Mouse (Mus musculus) lung, embryonic 14.5 days (tissue): ENCODE measurements around the gene Klf4. TPM values are rescaled to one million over a fixed set of nuclear protein-coding genes. Genes with fewer than 3 reads are reported as not detected.

Source experiments
- ATAC-seq: fragments of 200-750 bp; cut with Nextera tagmentation; 2 replicates; pipeline ENCODE4 v1.8.0; 2017; ENCODE audit warnings: mild to moderate bottlenecking, moderate TSS enrichment, moderate library complexity; ENCODE audit not compliant: insufficient read depth
- DNase-seq: peaks from one replicate; pipeline ENCODE4 v3.0.0-alpha.2; 2015
- H3K27ac ChIP-seq: fragments of 300-500 bp; sonication (generic); 2 replicates; pipeline ENCODE4 v1.5.1; 2014; ENCODE audit warnings: low read depth, mild to moderate bottlenecking, moderate library complexity
- H3K27me3 ChIP-seq: fragments of 300-500 bp; sonication (generic); 2 replicates; pipeline ENCODE4 v1.6.1; 2014; ENCODE audit warnings: low read length, control low read depth; ENCODE audit not compliant: insufficient read depth
- H3K36me3 ChIP-seq: fragments of 300-500 bp; sonication (generic); 2 replicates; pipeline ENCODE4 v1.6.1; 2014; ENCODE audit warnings: control low read depth; ENCODE audit not compliant: insufficient read depth
- H3K4me1 ChIP-seq: fragments of 300-500 bp; sonication (generic); 2 replicates; pipeline ENCODE4 v1.6.1; 2014; ENCODE audit warnings: antibody characterized with exemption, control low read depth; ENCODE audit not compliant: insufficient read depth
- H3K4me2 ChIP-seq: fragments of 300-500 bp; sonication (generic); 2 replicates; pipeline ENCODE4 v1.6.1; 2014; ENCODE audit warnings: mild to moderate bottlenecking
- H3K4me3 ChIP-seq: fragments of 300-500 bp; sonication (generic); 2 replicates; pipeline ENCODE4 v1.5.1; 2014; ENCODE audit warnings: low read depth, low read length
- H3K9ac ChIP-seq: fragments of 300-500 bp; sonication (generic); 2 replicates; pipeline ENCODE4 v1.6.1; 2014
- H3K9me3 ChIP-seq: fragments of 300-500 bp; sonication (generic); 2 replicates; pipeline ENCODE4 v1.6.1; 2016; ENCODE audit warnings: low read depth, low read length, control low read depth
- CTCF ChIP-seq: IDR thresholded peaks from 2 replicates; pipeline ENCODE4 v1.5.1; 2016; ENCODE audit warnings: antibody characterized with exemption, low read depth
- WGBS: fragments of 180-500 bp; shearing (Covaris S2); extraction: QIAGEN DNeasy Blood & Tissue Kit; methylation state at CpG from one replicate; pipeline ENCODE4 v1.1.7; 2014; 5-methylcytosine and 5-hydroxymethylcytosine counted together
- polyA plus RNA-seq: library from polyadenylated mRNA; unstranded; fragments of >200 nt; fragmentation: Nextera tagmentation; extraction: Ambion mirVana; gene quantifications from 2 replicates; pipeline ENCODE4 v1.2.1, GENCODE M21; 2014

Klf4 gene
- polyA plus RNA-seq, 1 experiment from 2014 or later: 5.1 TPM

- Histone ChIP-seq H3K9ac (no peak overlapping the region), H3K9me3 (no peaks in the 10 kb centered on the region), H3K4me2 (no peak overlapping the region), H3K4me1 (no peaks in the 10 kb centered on the region), H3K27me3 (no peaks in the 10 kb centered on the region), H3K4me3 (no peak overlapping the region), H3K36me3 (no peaks in the 10 kb centered on the region), H3K27ac (no peak overlapping the region)
- no peak for TF ChIP-seq CTCF
- no peak for DNase-seq
- ATAC-seq: no peak
- 75% methylated on average over 12 of the region's 12 CpGs for WGBS
Measured at GRCm38 (mm10) chr4:55546869-55547268, 14.6 kb upstream of the Klf4 start.

- DNase-seq: no peak
- H3K9me3 ChIP-seq: no peaks in the 10 kb centered on the region
- WGBS: 48% methylated on average over 2 of the region's 2 CpGs
Measured at GRCm38 (mm10) chr4:55542753-55543152, 10.5 kb upstream of the Klf4 start.

GRCm38 (mm10) chr4:55541654-55542053 lies 9.4 kb upstream of the Klf4 start:
- Histone ChIP-seq H3K4me1 (no peaks in the 10 kb centered on the region), H3K27me3 (no peaks in the 10 kb centered on the region), H3K9me3 (no peaks in the 10 kb centered on the region), H3K36me3 (no peaks in the 10 kb centered on the region), H3K4me3 (no peak overlapping the region), H3K27ac (no peak overlapping the region), H3K4me2 (no peak overlapping the region), H3K9ac (no peak overlapping the region)
- ATAC-seq (no peak), DNase-seq (no peak)
- WGBS: 50% methylated on average over 4 of the region's 4 CpGs
- no peak for TF ChIP-seq CTCF

More at GRCm38 (mm10) chr4:55542753-55543152, 10.5 kb upstream of the Klf4 start:
- Histone ChIP-seq H3K27me3 (no peaks in the 10 kb centered on the region), H3K36me3 (no peaks in the 10 kb centered on the region), H3K9ac (no peak overlapping the region), H3K4me2 (no peak overlapping the region), H3K27ac (no peak overlapping the region), H3K4me1 (no peaks in the 10 kb centered on the region), H3K4me3 (no peak overlapping the region)
- no peak for TF ChIP-seq CTCF
- no peak for ATAC-seq

GRCm38 (mm10) chr4:55541221-55541620 lies 9.0 kb upstream of the Klf4 start:
- H3K9ac ChIP-seq: no peak overlapping the region
- 0 out of 2 replicates have a peak, but pooled peaks have one; percentile 52 for ATAC-seq
- WGBS: 31% methylated on average over 4 of the region's 4 CpGs

GRCm38 (mm10) chr4:55535012-55535411 lies 2.7 kb upstream of the Klf4 start:
- no peak overlapping the region for H3K27ac ChIP-seq
- no peak overlapping the region for H3K9ac ChIP-seq
- H3K27me3 ChIP-seq: peaks cover 15% of the 10 kb centered on the region
- no peak overlapping the region for H3K4me2 ChIP-seq
- H3K9me3 ChIP-seq: no peaks in the 10 kb centered on the region
- no peaks in the 10 kb centered on the region for H3K36me3 ChIP-seq
- no peaks in the 10 kb centered on the region; the same call in 1 of the 2 replicates for H3K4me1 ChIP-seq
- no peak for DNase-seq
- no peak for TF ChIP-seq CTCF
- H3K4me3 ChIP-seq: no peak overlapping the region
- no peak for ATAC-seq

More at GRCm38 (mm10) chr4:55541221-55541620, 9.0 kb upstream of the Klf4 start:
- no peak overlapping the region for H3K27ac ChIP-seq
- H3K4me3 ChIP-seq: no peak overlapping the region
- no peaks in the 10 kb centered on the region for H3K36me3 ChIP-seq
- no peak for DNase-seq
- no peaks in the 10 kb centered on the region for H3K27me3 ChIP-seq
- no peak overlapping the region for H3K4me2 ChIP-seq
- no peak for TF ChIP-seq CTCF
- no peaks in the 10 kb centered on the region for H3K9me3 ChIP-seq
- H3K4me1 ChIP-seq: no peaks in the 10 kb centered on the region

- Histone ChIP-seq H3K4me3 (no peak overlapping the region), H3K9ac (no peak overlapping the region), H3K4me2 (no peak overlapping the region), H3K27me3 (peaks cover 15% of the 10 kb centered on the region), H3K36me3 (no peaks in the 10 kb centered on the region), H3K9me3 (no peaks in the 10 kb centered on the region), H3K27ac (no peak overlapping the region), H3K4me1 (no peaks in the 10 kb centered on the region; the same call in 1 of the 2 replicates)
- WGBS: 65% methylated on average over 4 of the region's 4 CpGs
- no peak for TF ChIP-seq CTCF
- no peak for ATAC-seq
- DNase-seq: peak; percentile 19
Measured at GRCm38 (mm10) chr4:55534510-55534909, 2.2 kb upstream of the Klf4 start.

GRCm38 (mm10) chr4:55533803-55534254 lies 1.6 kb upstream of the Klf4 start:
- TF ChIP-seq CTCF: no peak
- peak overlapping the region; percentile 68 for H3K9ac ChIP-seq
- no peaks in the 10 kb centered on the region for H3K9me3 ChIP-seq
- peak overlapping the region; percentile 62 for H3K4me3 ChIP-seq
- H3K4me1 ChIP-seq: no peaks in the 10 kb centered on the region; the same call in 1 of the 2 replicates
- no peaks in the 10 kb centered on the region for H3K36me3 ChIP-seq
- peaks cover 15% of the 10 kb centered on the region for H3K27me3 ChIP-seq
- 2% methylated on average over 23 of the region's 23 CpGs for WGBS
- DNase-seq (peak; percentile 56), ATAC-seq (no peak)
- no peak overlapping the region for H3K27ac ChIP-seq
- H3K4me2 ChIP-seq: peak overlapping the region; percentile 93
